Mouse (Mus musculus) cerebellum, adult 2 months (tissue): ENCODE results near the gene Slc24a1.

ENCODE experiments used
- CTCF ChIP-seq: fragments of 200-500 bp; IDR thresholded peaks from 2 replicates; pipeline ENCODE4 v1.5.1; 2011; ENCODE audit warnings: low read depth, mild to moderate bottlenecking, control low read depth, low read length, moderate library complexity, borderline replicate concordance; ENCODE audit not compliant: insufficient read depth
- POLR2A ChIP-seq: fragments of 200-500 bp; IDR thresholded peaks from 2 replicates; pipeline ENCODE4 v1.6.1; 2011; ENCODE audit warnings: low read length, control low read depth, borderline replicate concordance; ENCODE audit not compliant: insufficient read depth

DNA sequence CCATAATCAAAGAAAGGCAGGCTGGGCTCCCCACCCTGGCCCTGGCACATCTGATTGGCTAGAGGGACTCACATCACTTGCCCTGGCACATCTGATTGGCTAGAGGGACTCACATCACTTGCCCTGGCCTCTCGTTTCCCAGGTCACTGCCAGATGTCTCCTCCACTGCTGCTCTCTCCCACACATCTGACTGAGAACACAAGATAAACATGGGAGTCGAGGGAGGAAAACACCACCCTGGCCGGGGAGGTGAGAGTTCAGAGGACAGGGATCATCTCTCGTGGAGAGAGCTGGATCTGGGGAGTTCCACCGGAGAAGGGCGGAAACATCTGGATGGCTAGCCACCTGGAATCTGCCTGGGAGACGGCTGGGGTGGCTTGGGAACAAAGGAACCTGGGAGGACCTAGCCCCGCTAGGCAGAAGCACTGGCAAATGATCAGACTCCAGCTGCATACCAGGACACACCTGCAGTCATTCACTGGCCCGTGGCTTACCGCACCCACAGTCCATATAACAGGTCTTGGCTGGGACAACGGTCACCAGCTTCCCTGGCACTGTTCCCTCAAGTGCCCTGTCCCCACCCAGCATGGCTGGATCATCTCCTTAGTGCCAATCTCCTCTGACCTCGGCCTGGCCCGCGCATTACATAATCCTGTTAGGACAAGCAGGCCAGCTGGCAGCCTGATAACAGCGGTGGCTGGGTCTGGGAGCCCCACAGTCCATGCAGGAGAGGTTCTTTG is 17.2 kb downstream of the Slc24a1 start:
- TF ChIP-seq POLR2A, result no peak
- TF ChIP-seq CTCF, result no peak
